Mouse (Mus musculus) hematopoietic stem cell, adult 5-6 weeks (primary cell): ENCODE results near the gene Stox2. TPM values are rescaled to one million over a fixed set of nuclear protein-coding genes. Genes with fewer than 3 reads are reported as not detected.

Source experiments
- total RNA-seq: library from RNA; stranded (forward); fragments of 172-1452, 232-1000 nt; gene quantifications from 2 replicates; pipeline ENCODE4 v1.2.3, GENCODE M21; 2017

Stox2 gene
- total RNA-seq, 1 experiment from 2014 or later = 0.25 TPM

Other genes starting within 250 kb of the Stox2 start
- 36.5 and 36.7 TPM in 2 replicates for gene Trappc11, start 87.1 kb upstream of the Stox2 start, total RNA-seq
- 21.6 and 30.4 TPM in 2 replicates for gene Rwdd4a, start 87.3 kb upstream of the Stox2 start, total RNA-seq
- gene Ing2, start 229.2 kb upstream of the Stox2 start, total RNA-seq = 89.2 and 90.7 TPM in 2 replicates